Mouse (Mus musculus): ENCODE measurements around the gene E130309D02Rik.

E130309D02Rik gene

DNA sequence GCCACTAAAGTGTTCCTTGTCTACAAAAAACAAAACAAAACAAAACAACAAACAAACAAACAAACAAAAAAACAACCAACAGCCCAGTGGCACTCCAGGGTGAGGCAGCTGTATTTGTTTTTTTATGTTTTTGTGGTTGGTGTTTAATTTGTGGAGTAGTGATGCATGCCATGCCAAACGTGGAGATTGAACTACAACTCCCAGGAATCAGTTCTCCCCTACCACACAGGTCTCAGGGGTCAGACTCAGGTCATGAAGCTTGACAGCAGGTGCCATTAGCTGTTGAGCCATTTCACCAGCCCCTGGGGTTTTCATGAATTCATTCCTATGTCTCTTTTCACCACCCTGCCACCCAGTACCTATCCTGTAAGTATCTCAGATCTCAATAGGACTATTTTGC is 49.8 kb downstream of the E130309D02Rik start:
- no peak for DNase-seq

DNA sequence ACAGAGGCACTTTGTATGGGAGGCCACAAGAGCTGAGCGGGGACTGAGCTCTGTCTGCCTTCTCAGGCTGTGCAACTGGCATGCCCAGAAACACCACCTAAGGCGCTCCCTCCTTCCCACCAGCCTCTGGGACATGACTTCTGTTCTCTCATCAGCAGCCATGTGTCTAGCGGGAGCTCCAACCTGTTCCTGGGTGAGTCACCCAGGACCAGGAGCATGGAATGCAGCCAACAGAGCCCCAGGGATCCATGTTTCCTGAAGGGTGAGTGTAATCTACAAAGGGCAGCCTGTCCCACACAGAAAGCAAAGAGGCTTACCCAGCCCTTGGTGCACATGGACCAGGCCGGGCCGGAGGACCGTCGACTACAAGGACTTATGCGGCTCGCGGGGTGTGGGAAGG is 50.5 kb downstream of the E130309D02Rik start:
- DNase-seq, result peak in 1 of 2 experiments; percentile 66

DNA sequence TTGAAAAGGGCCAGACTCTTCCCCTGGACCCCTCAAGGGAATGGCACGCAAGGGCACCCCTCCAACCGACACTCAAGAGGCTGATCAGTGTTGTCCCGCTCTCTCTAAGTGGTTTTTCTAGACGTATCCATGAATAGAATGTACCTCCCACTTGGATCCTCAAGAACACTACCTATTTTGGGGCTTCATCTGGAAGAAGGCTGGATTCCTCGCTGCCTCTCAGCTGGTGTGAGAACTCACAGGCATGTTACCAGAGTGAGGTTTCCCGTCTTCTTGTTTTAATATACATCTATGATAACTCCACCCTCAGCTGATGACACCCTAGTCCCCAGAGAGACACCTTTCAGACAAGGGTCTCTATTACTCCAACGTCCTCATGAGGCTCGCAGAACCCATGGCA is 53.5 kb downstream of the E130309D02Rik start:
- no peak for DNase-seq

DNA sequence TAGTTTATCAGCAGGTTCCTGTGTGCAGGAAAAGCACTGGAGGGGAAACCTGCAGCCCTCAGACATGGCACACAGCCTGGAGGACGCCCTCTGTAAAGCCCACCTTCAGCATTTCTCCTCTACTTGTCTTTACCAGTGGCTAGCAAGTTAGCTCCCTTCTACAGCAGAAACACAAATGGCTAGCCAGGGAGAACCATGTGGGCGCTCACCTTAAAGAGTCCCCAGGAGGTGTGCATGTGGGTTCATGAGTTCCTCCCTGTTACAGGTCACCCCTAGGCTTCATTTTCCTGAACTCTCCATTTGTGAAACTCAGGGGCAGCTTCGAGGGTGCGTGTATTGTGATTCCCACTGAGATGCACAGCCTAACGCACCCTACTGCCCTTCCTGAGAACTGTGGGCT is 59.4 kb downstream of the E130309D02Rik start:
- DNase-seq, result no peak

DNA sequence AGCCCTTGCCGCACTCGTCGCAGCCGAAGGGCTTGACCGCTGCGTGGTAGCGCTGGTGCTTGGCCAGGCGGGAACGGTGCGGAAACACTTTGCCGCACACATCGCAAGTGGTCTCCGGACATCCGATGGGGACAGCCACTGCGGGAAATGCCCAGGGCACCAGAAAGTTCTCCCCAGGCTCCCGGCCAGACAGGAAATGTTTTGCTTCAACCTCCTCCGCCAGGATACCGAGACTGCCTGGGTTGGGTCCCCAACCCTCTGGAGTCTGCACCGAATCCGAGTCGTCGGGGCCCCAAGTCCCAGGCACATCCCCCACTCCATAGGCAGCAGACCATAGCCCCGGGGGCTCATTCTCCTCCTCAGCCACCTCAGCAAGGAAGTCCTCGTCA is 60.0 kb downstream of the E130309D02Rik start:
- DNase-seq, result no peak

DNA sequence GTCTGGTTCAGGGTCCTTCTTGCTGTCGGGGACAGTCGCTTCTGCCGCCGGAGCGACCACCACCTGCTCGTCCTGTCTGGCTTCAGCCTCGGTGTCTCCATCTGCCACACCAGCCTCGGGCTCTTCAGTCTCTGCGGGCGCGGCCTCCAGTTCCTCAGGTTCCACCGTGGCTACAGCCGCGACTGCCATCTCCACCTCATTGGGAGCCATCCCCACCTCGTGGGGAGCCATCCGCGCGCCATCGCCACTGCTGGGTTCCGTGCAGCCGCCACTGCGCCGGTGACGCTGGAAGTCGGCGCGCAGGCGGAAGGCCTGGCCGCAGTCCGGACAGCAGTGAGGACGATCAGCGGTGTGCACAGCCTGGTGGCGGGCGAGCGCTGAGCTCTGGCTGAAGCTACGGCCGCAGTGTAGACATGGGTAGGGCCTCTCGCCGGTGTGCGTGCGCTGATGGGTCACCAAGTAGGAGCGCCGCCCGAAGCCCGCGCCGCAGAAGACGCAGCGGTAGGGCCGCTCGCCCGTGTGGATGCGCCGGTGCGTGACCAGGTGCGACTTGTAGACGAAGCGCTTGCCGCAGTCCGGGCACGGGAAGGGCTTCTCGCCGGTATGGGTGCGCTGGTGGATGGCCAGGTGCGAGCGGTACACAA is 60.6 kb downstream of the E130309D02Rik start:
- peak; percentile 70 to 75 for DNase-seq

DNA sequence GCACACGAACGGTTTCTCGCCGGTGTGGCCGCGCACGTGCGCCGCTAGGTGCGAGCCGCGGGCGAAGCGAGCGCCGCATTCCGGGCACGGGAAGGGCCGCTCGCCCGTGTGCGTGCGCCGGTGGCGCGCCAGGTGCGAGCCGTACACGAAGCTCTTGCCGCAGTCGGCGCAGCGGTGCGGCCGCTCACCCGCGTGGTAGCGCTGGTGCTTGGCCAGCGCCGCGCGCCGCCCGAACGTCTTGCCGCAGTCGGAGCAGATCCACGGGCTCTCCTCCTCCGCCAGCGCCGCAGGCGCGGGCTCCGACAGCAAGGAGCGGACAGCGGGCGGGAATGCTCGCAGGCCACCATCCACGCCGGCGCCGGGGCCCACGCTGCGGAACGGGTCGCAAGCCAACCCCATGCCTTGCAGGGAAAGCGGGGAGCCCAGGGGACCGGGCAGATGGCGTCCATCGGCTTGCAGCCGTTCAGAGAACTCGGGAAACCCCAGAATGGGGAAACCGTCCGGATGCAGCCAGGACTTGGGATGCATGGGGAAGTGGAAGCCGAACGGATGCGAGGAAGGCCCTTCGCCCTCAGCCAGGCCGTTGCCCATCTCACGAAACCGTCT is 61.2 kb downstream of the E130309D02Rik start:
- DNase-seq, result peak in 1 of 2 experiments; percentile 81

DNA sequence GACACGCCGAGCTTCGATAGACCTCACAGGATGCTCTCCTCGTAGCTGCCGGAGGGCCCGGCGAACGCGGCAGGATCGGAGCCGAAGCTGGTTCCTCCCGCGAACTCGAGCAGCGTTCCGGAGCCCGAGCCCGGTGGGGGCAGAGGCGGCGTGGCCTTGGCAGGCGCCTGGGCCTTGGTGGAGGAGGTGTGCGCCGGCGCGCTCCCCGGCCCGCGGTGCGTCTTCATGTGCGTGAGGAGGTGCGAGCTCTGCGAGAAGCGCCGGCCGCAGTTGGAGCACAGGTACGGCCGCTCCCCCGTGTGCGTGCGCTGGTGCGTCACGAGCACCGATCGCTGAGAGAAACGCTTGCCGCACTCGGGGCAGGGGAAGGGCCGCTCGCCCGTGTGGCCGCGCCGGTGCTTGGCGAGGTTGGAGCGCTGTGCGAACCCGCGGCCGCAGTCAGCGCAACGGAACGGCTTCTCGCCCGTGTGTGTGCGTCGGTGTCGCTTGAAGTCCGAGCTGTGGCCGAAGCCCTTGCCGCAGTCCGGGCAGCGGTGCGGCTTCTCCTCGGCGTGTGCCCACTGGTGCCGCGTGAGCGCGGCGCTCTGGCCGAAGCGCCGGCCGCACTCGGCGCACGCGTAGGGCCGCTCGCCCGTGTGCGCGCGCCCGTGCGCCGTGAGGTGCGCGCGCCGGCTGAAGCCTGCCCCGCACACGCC is 61.8 kb downstream of the E130309D02Rik start:
- DNase-seq, result peak; percentile 78 to 82

DNA sequence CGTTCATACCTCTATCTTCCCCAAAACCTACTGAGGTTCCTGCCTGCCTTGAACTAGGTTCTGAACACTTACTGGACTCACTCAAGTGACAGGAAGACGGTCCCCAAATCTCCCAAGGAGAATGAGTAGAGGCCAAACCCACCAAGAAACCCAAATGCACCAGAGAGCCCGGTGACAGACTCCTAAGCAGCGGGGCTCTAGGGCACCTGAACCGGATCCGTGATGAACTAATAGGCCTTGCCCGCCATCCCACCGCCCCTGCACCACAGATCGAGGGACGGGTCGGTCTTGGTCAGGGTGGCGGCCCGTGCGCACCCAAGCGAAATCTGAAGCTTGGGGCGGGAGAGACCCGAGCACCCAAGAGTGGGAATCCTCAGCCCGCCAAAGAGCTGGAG is 62.4 kb downstream of the E130309D02Rik start:
- no peak for DNase-seq

DNA sequence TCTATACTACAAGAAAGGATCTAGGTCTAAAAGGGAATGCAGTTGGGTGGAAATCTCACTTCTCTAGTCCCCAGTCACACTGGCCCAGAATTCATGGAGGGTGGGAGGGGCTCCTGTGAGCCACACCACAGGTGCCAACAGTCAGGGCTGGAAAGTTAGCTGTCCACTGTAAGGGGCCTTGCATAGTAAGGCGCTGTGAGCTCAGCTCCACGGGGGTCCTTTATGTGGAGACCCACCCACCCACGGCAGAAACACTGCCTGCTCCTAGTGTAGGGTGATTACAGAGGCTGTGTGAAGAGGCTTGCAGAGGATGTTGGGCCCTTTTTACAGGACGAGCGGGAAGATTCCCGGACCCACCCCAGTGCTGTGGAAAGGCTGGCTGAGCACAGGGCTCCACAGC is 63.1 kb downstream of the E130309D02Rik start:
- DNase-seq, result peak in 1 of 2 experiments; percentile 25
